ENCODE assay signal across 15 mouse cellular contexts in the genomic region with DNA sequence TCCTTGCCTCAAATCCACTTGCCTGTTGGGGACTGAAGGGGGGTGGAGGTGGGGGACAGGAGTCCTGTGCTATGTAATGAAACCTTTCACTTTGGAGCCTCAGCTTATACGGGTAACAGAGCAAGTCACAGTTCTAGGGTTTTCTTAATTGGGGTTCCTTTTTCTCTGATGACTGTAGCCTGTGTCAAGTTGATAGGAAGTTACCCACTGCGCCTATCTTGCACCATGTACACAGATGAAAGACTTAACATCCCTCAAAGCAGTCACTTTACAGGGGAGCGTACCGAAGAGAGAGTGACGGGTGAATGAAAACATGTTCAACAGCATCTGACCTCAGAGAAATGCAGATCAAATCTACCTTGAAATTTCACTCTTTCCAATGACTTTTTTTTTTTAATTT.
"Had no signal": no experiment of that assay in that cellular context is flagged by ENCODE, and none has a peak within 500 bp of the region (broad histone marks: within the 10 kb centered on the region; RNA-seq: fewer than 3 reads in every experiment).

No protein-coding gene starts in this region.

- H3K9me3 ChIP-seq: neural tube, embryonic 13.5 days; neural tube, embryonic 15.5 days; stomach, embryonic 15.5 days had no signal

- H3K36me3 ChIP-seq: neural tube, embryonic 13.5 days; neural tube, embryonic 15.5 days; stomach, embryonic 15.5 days had no signal

- H3K9ac ChIP-seq: neural tube, embryonic 13.5 days; neural tube, embryonic 15.5 days; stomach, embryonic 15.5 days had no signal

- DNase-seq: retina, postnatal 1 day; right cerebral cortex, adult 18-20 months; right cerebral cortex, postnatal 14 days; right cerebral cortex, postnatal 25 days; right cerebral cortex, postnatal 4 days; spleen, adult 18-20 months; thymus, adult 18-20 months; thymus, adult 2 months; thymus, postnatal 14 days; thymus, postnatal 25 days; thymus, postnatal 36 days; thymus, postnatal 4 days had no signal

- H3K4me3 ChIP-seq: neural tube, embryonic 13.5 days; neural tube, embryonic 15.5 days; stomach, embryonic 15.5 days had no signal

- H3K27me3 ChIP-seq: neural tube, embryonic 15.5 days; stomach, embryonic 15.5 days had no signal

- H3K4me2 ChIP-seq: neural tube, embryonic 13.5 days; neural tube, embryonic 15.5 days; stomach, embryonic 15.5 days had no signal

- H3K27ac ChIP-seq: neural tube, embryonic 13.5 days; neural tube, embryonic 15.5 days; stomach, embryonic 15.5 days had no signal
